Mouse (Mus musculus) CH12.LX (cell line): Measurements from ENCODE around the gene Maco1. TPM values are rescaled to one million over a fixed set of nuclear protein-coding genes. Genes with fewer than 3 reads are reported as not detected.

Experiments used
- DNase-seq: peaks from one replicate; pipeline ENCODE4 v3.0.0-alpha.2; 2013; ENCODE audit errors: extremely low read depth
- H3K27ac ChIP-seq: 2 replicates; pipeline ENCODE4 v1.5.1; 2012; ENCODE audit warnings: low read depth, mild to moderate bottlenecking, control low read depth, moderate library complexity; ENCODE audit not compliant: insufficient read depth
- H3K27me3 ChIP-seq: replicated peaks from 2 replicates; pipeline ENCODE3; 2012; ENCODE audit warnings: inconsistent platforms
- H3K36me3 ChIP-seq, 2 experiments: replicated peaks in 1 of 2; 2 replicates each; pipeline versions ENCODE3 to v1.6.1; 2012; ENCODE audit warnings: inconsistent platforms in 1 of 2, low read length in 1 of 2, mild to moderate bottlenecking in 1 of 2, mixed read lengths in 1 of 2, moderate library complexity in 1 of 2; ENCODE audit not compliant: control insufficient read depth in 1 of 2, insufficient read depth in 1 of 2
- H3K4me1 ChIP-seq, 2 experiments: 2 replicates each; pipeline ENCODE4 v1.6.1; 2012; ENCODE audit warnings: inconsistent platforms in 1 of 2, moderate library complexity in 1 of 2; ENCODE audit not compliant: insufficient read depth in 2 of 2, control insufficient read depth in 1 of 2
- H3K4me2 ChIP-seq: 2 replicates; pipeline ENCODE4 v1.6.1; 2012; ENCODE audit warnings: low read depth, mild to moderate bottlenecking, control low read depth; ENCODE audit not compliant: poor library complexity, insufficient read depth, severe bottlenecking
- H3K4me3 ChIP-seq, 3 experiments: fragments of 150-350 bp in 1 of 3; sonication (generic) in 1 of 3; replicated peaks in 1 of 3; 2 replicates each; pipeline versions ENCODE3 to v1.5.1; 2011 to 2012; ENCODE audit warnings: low read depth in 2 of 3, low read length in 2 of 3, mild to moderate bottlenecking in 2 of 3, moderate library complexity in 2 of 3, control low read depth in 1 of 3, improper control_type of control experiment in 1 of 3, inconsistent platforms in 1 of 3, mixed read lengths in 1 of 3; ENCODE audit not compliant: poor library complexity in 1 of 3
- H3K79me2 ChIP-seq: replicated peaks from 2 replicates; pipeline ENCODE4 v1.6.1; 2012; ENCODE audit warnings: mild to moderate bottlenecking, moderate library complexity; ENCODE audit not compliant: control insufficient read depth, poor library complexity, insufficient read depth, severe bottlenecking; ENCODE audit errors: extremely low read depth
- H3K9ac ChIP-seq: 2 replicates; pipeline ENCODE4 v1.6.1; 2012; ENCODE audit warnings: low read depth, mild to moderate bottlenecking, control low read depth, moderate library complexity; ENCODE audit not compliant: insufficient read depth
- H3K9me3 ChIP-seq: replicated peaks from 2 replicates; pipeline ENCODE3; 2012; ENCODE audit warnings: low read length, inconsistent platforms, mixed read lengths
- BHLHE40 ChIP-seq: IDR thresholded peaks from 2 replicates; pipeline ENCODE4 v1.6.1; 2011; ENCODE audit warnings: mild to moderate bottlenecking, low read depth, low read length, improper control_type of control experiment
- CHD2 ChIP-seq: IDR thresholded peaks from 2 replicates; pipeline ENCODE4 v1.6.1; 2011; ENCODE audit warnings: low read length, improper control_type of control experiment
- CTCF ChIP-seq, 2 experiments: IDR thresholded peaks in 1 of 2; conservative IDR thresholded peaks in 1 of 2; 2 replicates each; pipeline ENCODE4 v1.5.1; 2011 to 2012; ENCODE audit warnings: low read depth in 2 of 2, low read length in 2 of 2, improper control_type of control experiment in 1 of 2, inconsistent platforms in 1 of 2, mild to moderate bottlenecking in 1 of 2, moderate library complexity in 1 of 2
- ELF1 ChIP-seq: IDR thresholded peaks from 2 replicates; pipeline ENCODE4 v1.6.1; 2014; ENCODE audit warnings: low read depth, mild to moderate bottlenecking, inconsistent platforms, low read length, improper control_type of control experiment
- EP300 ChIP-seq: IDR thresholded peaks from 2 replicates; pipeline ENCODE4 v1.6.1; 2011; ENCODE audit warnings: low read length, improper control_type of control experiment
- GABPA ChIP-seq: IDR thresholded peaks from 2 replicates; pipeline ENCODE4 v1.6.1; 2012; ENCODE audit warnings: low read depth, low read length, improper control_type of control experiment, inconsistent platforms; ENCODE audit not compliant: insufficient replicate concordance
- IRF4 ChIP-seq: IDR thresholded peaks from 2 replicates; pipeline ENCODE4 v1.6.1; 2014; ENCODE audit warnings: low read depth, mild to moderate bottlenecking, inconsistent platforms, low read length, improper control_type of control experiment
- MAFK ChIP-seq: IDR thresholded peaks from 2 replicates; pipeline ENCODE4 v1.6.1; 2011; ENCODE audit warnings: low read length, improper control_type of control experiment; ENCODE audit not compliant: insufficient replicate concordance
- MAX ChIP-seq: IDR thresholded peaks from 2 replicates; pipeline ENCODE4 v1.6.1; 2011; ENCODE audit warnings: low read length, improper control_type of control experiment
- MYC ChIP-seq: IDR thresholded peaks from 2 replicates; pipeline ENCODE4 v1.6.1; 2011; ENCODE audit warnings: low read depth, mild to moderate bottlenecking, improper control_type of control experiment, low read length
- NRF1 ChIP-seq: IDR thresholded peaks from 2 replicates; pipeline ENCODE4 v1.6.1; 2014; ENCODE audit warnings: low read depth, mild to moderate bottlenecking, inconsistent platforms, low read length, improper control_type of control experiment, moderate library complexity
- POLR2A ChIP-seq: IDR thresholded peaks from 2 replicates; pipeline ENCODE4 v1.6.1; 2011; ENCODE audit warnings: low read depth, mild to moderate bottlenecking, improper control_type of control experiment, low read length
- RAD21 ChIP-seq: IDR thresholded peaks from 2 replicates; pipeline ENCODE4 v1.6.1; 2011; ENCODE audit warnings: low read depth, mild to moderate bottlenecking, low read length, improper control_type of control experiment, moderate library complexity
- SIN3A ChIP-seq: IDR thresholded peaks from 2 replicates; pipeline ENCODE4 v1.6.1; 2012; ENCODE audit warnings: low read length, improper control_type of control experiment, inconsistent platforms
- SMC3 ChIP-seq: IDR thresholded peaks from 2 replicates; pipeline ENCODE4 v1.6.1; 2011; ENCODE audit warnings: low read depth, low read length, improper control_type of control experiment
- TCF12 ChIP-seq: IDR thresholded peaks from 2 replicates; pipeline ENCODE4 v1.6.1; 2014; ENCODE audit warnings: low read depth, mild to moderate bottlenecking, inconsistent platforms, low read length, improper control_type of control experiment
- ZKSCAN1 ChIP-seq: IDR thresholded peaks from 2 replicates; pipeline ENCODE4 v1.6.1; 2012; ENCODE audit warnings: low read depth, inconsistent platforms, low read length, improper control_type of control experiment, borderline replicate concordance
- ZNF384 ChIP-seq: IDR thresholded peaks from 2 replicates; pipeline ENCODE4 v1.6.1; 2012; ENCODE audit warnings: low read depth, low read length, improper control_type of control experiment, inconsistent platforms
- dilution Hi-C: fragments of 300-500 bp; cut with MboI; formaldehyde crosslinking; loops from 2 replicates; pipeline ENCODE4 v1.14.3; 2020; ENCODE audit warnings: low sequenced_read_pairs; ENCODE audit not compliant: extremely low pct_unique_long_range_greater_than_20kb, extremely low pct_ligation_motif_present
- in situ Hi-C: fragments of 300-500 bp; cut with MboI; formaldehyde crosslinking; loops from 3 replicates; pipeline ENCODE4 v1.14.3; 2019; ENCODE audit warnings: low sequenced_read_pairs, low pct_ligation_motif_present, low pct_unique_long_range_greater_than_20kb, mixed read lengths
- polyA plus RNA-seq: library from polyadenylated mRNA; unstranded; fragments of >175 nt; gene quantifications from 2 replicates; pipeline ENCODE4 v1.2.1, GENCODE M21; 2012; ENCODE audit warnings: low read depth; ENCODE audit not compliant: insufficient read length
- total RNA-seq, 2 experiments: library from RNA; depleted of rRNA; stranded (reverse); fragments of 300-350 nt in 1 of 2; fragments of >200 nt in 1 of 2; gene quantifications; 2 replicates each; pipeline ENCODE4 v1.2.3; 2012 to 2014

Gene Maco1
- total and polyA plus RNA-seq, 3 experiments, result 15.8 to 19.8 (median 17.3) TPM

GRCm38 (mm10) chr4:134892096-134892495, 39.0 kb upstream of the Maco1 start:
- H3K27me3 ChIP-seq, result no peaks in the 10 kb centered on the region
- H3K4me3 ChIP-seq, result no peak overlapping the region
- TF ChIP-seq MYC (0 out of 2 replicates have a peak, but pooled peaks have one; percentile 40), CTCF (conservative IDR thresholded peaks at IDR 0.05 in 1 of 2, IDR thresholded peaks at IDR 0.05 in 1 of 2; ENCODE audit: low read depth in 2 of 2, low read length in 2 of 2) (peak; percentile 84 to 97), IRF4 (no peak), SMC3 (peak; percentile 69), SIN3A (no peak), RAD21 (peak; percentile 79), TCF12 (0 out of 2 replicates have a peak, but pooled peaks have one; percentile 11)
- TF ChIP-seq, all 38 proteins: peak for 5
- peaks cover 17 to 48% of the 10 kb centered on the region in 2 experiments for H3K36me3 ChIP-seq
- H3K9ac ChIP-seq, result no peak overlapping the region
- no peak overlapping the region for H3K27ac ChIP-seq
- no peaks in the 10 kb centered on the region for H3K79me2 ChIP-seq
- no peak overlapping the region for H3K4me2 ChIP-seq
- in situ Hi-C loops (no loop called here), dilution Hi-C loops (no loop called here)
- H3K4me1 ChIP-seq, result no peaks in the 10 kb centered on the region
- no peaks in the 10 kb centered on the region for H3K9me3 ChIP-seq
- peak; percentile 77 for DNase-seq

GRCm38 (mm10) chr4:134884364-134884763, 31.2 kb upstream of the Maco1 start:
- TF ChIP-seq ZKSCAN1 (no peak), NRF1 (no peak), ZNF384 (no peak), MAFK (no peak), CHD2 (no peak), ELF1 (no peak)
- in situ Hi-C loops, result no loop called here
- no peak overlapping the region for H3K9ac ChIP-seq
- H3K27ac ChIP-seq, result no peak overlapping the region
- dilution Hi-C loops, result no loop called here
- H3K9me3 ChIP-seq, result no peaks in the 10 kb centered on the region
- no peak overlapping the region for H3K4me2 ChIP-seq
- H3K79me2 ChIP-seq, result no peaks in the 10 kb centered on the region
- peaks cover 6 to 17% of the 10 kb centered on the region in 2 experiments; a peak in 3 of 4 replicates for H3K4me1 ChIP-seq
- H3K27me3 ChIP-seq, result no peaks in the 10 kb centered on the region
- H3K4me3 ChIP-seq, result no peak overlapping the region
- no peak for DNase-seq
- H3K36me3 ChIP-seq, result no peaks in the 10 kb centered on the region

DNA sequence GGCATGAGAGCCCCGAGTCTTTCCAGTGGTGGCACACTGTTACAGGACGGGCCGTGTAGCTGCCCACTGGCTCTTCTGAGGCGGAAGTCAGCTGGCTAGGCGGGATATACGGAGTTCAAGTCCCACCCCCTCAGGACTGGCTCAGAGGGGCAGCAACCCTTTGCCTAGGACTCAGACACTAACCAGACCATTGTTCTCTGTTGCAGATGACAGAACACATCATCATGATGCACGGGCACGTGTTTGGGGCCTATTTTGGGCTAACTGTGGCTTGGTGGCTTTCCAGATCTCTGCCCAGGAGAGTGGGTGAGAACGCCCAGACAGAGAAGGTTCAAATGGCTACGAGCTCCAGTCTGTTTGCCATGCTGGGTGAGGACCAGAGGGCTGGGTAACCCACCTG, 30.7 kb upstream of the Maco1 start:
- H3K36me3 ChIP-seq, result no peaks in the 10 kb centered on the region
- peak; percentile 43; the same call in 1 of the 2 replicates for TF ChIP-seq MAX
- no peak for TF ChIP-seq EP300
- TF ChIP-seq BHLHE40, result peak; percentile 75
- no peak for TF ChIP-seq POLR2A
- no peak for TF ChIP-seq GABPA
- H3K4me2 ChIP-seq, result no peak overlapping the region
- peaks cover 6 to 20% of the 10 kb centered on the region in 2 experiments; a peak in 3 of 4 replicates for H3K4me1 ChIP-seq
- H3K27ac ChIP-seq, result no peak overlapping the region
- no peaks in the 10 kb centered on the region for H3K9me3 ChIP-seq
- no peak overlapping the region for H3K9ac ChIP-seq
- no peaks in the 10 kb centered on the region for H3K79me2 ChIP-seq
- H3K27me3 ChIP-seq, result no peaks in the 10 kb centered on the region
- in situ Hi-C loops (no loop called here), dilution Hi-C loops (no loop called here)
- no peak for DNase-seq
- no peak overlapping the region for H3K4me3 ChIP-seq
